Mouse (Mus musculus): Measurements from ENCODE around the gene Rsl1d1.

Gene Rsl1d1

DNA sequence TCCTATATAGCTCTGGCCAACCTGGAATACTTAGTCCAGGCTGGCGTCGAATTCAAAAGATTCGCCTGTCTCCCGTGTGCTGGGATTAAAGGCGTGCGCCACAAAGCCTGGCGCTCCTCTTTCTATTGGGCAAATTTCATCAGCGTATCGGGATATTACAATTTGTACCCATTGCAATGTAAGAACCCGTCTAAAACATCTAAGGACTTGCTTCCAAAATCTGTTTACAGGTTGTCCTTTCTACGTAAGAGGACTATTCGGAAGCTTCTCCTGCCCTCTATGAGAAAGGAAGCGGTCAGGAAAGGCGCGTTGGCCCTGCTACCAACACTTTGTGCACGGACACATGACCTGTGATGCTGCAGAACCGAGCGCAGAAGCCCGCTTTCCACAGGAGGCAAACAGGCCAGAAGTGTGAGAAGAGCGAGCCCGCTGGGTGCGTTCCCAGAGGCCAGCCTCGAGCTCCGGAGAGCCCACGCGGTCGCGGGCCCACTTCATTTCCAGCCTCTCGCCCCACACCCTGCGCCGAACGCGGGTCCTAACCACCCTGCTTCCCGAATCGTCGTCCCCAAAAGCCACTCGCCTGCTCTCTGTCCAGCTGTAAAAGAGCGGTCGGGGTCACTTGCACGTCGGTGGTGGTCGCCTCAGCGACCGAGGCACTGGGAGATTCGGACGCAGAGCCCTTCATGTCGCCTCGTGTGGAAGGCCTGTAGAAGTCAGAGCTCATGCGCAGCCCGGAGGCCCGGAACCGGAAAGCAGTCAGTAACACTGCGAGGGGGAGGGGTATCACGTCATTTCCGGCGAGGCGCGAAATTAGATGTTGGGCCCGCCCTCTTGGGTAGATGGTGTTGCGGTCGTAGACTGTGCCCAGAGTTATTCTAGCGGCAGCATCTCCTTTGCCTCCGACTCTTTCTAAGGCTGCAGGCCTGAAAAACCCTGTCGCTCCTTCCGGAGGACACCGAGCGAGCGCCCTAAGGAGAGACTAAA is at the start of gene Rsl1d1:
Rsl1d1 (minus strand) TSS at position 761 of the 984 bp plus-strand sequence.
- in situ Hi-C loops (cut with MboI, MseI), result no loop called here

DNA sequence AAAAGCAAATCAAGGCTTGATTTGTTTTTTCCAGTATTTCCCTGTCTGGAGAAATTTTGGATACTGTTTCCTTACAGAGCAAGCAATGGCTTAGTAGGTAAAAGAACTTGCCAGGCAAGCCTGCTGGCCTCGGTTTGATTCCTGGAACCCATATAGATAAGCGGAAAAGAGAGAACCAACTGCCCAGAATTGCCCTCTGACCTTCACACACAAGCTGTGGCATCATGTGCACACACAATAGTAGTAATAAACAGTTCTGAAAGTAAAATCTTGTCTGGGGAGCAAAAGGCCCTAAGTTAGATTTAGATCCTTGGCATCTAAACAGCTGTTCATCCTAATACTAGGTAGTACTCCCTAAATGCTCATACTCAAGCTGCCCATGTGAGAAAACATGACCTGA is 44.7 kb upstream of the Rsl1d1 start:
- in situ Hi-C loops (cut with MboI, MseI), result loop anchor here (5.0 kb wide), 1 partner anchor 60 kb away; no protein-coding TSS in a partner anchor

DNA sequence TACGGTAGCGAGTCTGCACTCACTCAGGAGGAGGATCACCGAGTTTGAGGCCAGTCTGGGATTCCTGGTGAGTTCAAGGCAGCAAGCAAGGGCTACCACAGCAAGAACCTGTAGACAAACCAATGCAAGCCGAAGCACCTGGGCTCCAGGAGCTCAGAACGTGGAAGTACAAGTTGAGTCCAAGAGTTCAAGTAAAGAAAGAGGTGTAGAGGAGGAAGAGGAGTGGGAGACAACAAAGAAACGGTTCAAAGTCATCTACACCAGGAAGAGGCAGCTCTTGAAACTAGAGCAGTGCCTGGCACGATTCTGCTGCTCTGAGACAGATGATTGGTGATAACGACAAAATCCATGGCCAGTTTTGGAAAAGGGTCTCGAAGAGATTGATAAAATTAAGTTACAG is 42.6 kb upstream of the Rsl1d1 start:
- in situ Hi-C loops (cut with MboI, MseI), result loop anchor here (5.0 kb wide), 1 partner anchor 58 kb away; no protein-coding TSS in a partner anchor

DNA sequence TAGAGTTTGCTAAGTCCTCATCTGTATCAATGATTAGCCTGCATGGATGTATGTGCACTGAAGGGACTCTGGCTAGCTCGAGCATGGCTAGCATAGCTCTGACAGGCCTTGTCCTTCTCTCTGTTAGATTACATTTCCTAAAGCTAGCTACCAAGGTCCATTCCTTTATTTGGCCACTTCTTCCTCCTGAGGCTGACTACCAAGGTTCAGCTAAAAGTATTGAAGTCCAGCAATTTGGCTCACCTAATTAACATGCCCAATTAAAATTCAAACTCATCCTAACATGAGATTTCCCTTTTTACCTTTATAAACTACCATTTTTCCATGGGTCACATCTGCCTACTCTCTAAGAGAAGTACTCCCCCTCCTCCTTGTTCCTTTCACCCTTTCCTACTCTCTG is 39.3 kb upstream of the Rsl1d1 start:
- in situ Hi-C loops (cut with MboI, MseI), result no loop called here

DNA sequence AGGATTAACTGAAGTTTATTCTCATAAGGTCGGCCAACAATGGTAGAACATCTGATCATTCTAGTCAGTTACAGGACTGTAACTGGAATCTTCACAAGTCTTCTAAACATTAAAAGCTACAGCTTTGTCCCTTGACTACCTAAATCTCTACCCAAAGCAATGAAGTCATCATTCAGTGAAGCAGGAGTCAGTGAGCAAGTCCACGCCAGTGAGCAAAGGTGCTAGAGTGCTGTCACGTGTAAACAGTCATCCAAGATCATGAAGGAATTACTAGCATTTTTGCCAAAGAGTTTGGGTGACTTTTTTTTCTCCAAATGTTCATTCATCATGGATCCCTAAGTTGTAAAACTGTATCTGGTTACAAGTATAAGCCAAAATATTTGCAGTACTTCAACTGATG is 14.7 kb upstream of the Rsl1d1 start:
- in situ Hi-C loops (cut with MboI, MseI), result no loop called here

DNA sequence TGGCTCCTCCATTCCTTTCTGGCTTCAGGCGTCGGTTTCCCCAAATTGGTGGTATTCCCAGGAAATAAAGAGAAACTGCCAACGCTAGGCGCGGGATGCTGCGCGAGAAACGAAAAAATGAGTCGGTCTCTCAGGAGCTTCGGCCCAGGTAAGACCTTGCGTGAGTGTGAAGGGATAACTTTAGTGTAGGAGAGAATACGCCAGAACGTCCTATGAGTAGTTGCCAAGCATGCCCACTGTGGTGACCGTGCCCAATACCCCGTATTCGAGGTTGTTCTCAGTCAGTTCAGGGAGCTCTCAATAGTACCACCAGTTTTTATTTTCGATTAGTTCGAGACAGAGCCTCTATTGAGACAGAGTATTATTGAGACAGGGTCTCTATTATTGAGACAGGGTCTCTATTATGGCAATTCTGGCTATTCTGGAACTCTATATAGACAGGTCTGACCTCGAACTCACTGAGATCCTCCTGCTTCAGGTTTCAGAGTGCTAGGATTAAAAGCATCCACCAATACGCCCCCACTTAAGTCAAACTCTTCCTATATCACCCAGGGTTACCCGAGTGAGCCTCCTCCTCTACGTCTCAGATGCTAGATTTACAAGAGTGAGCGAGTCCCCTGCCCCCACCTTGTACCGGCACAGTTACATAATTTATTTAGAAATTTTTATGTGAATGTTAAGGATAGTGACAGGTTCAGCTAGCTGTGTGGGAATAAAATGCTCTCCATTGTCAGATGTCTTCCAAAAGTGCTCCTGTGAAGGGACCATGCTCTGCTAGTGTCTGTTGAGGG is 664 bp upstream of the Rsl1d1 start:
- in situ Hi-C loops (cut with MboI, MseI), result no loop called here

DNA sequence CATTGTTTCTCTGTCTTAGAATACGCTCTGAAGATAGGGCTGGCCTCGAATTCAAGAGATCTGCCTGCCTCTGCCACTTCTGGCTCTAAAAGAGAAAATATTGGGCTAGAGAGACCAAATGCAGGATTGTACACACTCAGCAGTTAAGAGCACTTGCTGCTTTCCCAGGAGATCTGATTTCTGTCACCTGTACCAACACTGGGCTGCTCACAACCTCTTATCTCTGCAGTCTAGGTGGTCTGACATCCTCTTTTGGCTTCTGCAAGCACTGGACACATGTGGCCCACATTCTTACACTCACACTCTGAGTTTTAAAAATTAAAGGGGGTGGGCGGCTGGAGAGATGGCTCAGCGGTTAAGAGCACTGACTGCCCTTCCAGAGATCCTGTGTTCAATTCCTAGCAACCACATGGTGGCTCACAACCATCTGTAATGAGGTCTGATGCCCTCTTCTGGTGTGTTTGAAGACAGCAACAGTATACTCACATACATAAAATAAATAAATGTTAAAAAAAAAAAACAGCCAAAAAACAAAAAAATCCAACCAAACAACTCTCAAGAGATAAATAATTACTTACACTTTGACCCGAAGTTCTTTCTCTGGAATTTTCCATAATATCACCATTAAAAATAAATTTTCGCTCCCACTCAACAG is 1.3 kb downstream of the Rsl1d1 start:
- in situ Hi-C loops (cut with MboI, MseI), result no loop called here

DNA sequence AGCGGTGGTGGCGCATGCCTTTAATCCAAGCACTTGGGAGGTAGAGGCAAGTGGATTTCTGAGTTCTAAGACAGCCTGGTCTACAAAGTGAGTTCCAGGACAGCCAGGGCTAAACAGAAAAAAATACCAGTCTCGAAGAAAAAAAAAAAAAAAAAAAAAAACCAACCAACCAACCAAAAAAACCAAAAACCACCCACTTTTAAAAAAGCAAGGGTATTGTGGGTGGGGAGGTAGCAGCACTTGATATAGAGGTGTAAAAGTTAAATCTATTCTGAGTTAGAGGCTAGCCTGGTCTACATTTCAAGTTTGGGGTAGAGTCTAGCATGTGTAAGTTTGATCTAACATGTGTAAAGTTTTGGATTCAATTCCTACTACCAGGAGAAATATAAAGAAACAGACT is 2.9 kb downstream of the Rsl1d1 start:
- in situ Hi-C loops (cut with MboI, MseI), result no loop called here

DNA sequence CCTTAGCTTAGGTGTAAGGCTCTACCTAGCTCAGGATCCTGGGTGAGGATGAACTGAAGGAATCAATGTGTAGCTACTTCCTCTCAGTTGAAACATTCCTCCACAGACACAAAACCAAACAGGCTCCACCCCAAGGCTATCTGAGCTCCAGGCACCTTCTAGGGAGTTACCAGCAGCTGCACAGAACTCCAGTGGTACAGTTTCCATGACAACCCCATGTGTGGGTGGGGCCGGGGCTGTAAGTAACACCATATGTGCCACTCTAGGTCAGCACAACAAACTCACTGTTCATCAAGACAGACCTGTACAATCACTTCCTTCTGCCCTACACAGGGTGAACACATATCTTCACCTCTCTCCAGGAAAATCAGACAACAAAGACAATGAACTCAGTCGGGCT is 4.7 kb downstream of the Rsl1d1 start:
- in situ Hi-C loops (cut with MboI, MseI), result no loop called here

DNA sequence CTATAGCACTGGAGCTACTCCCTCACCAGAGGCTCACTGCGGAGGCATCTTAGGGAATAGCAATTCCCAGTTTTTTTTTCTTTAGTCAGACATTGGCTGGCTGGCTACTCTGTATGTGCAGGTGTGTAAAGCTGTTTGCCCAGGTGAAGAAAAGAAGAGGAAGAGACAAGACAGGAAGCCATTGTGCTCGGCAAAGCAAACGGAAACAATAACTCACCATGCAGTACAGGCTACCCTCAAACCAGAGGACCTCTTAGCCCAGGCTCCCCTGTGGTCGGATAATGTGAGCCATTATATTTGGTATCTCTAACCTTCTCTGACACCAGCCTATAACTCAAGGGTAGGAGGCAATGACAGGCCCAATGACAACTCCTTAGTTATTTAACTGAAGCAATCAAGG is 6.1 kb downstream of the Rsl1d1 start:
- in situ Hi-C loops (cut with MboI, MseI), result no loop called here

DNA sequence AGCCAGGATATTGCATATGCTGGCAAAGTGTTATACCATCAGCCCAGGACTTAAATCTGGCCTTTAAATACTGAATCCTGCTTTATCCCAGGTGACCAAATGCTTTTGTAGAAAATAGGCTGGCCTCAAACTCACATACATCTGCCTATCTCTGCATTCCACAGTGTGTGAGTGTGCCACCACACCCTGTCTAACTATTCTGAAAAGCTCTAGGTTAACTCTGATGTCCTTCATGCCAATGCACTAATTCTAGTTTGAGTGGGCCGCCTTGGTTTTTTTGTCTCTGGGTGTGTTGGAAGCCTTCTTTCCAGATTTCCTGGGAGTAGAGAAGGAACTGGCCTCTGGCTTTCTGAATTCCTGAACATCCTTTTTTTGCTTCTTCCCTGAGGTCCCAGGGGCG is 9.9 kb downstream of the Rsl1d1 start:
- in situ Hi-C loops (cut with MboI, MseI), result no loop called here

DNA sequence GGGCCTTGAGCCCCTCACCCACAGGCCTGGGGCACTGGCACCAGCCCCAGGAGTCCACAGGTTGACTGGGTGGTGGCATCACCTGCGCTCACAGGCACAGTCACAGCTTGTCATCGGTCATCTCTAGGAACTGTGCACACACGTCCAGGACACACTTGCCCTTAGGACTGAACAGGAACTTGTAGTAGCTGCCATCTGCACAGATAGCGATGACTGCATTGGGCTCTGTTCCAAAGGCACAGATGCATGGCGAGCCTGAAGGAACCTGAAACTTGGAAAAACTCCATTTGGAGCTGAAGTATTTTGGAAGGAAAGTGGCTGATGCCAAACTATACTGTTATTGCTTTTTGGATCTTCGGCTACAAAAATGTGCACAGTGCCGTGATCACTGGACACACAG is 13.0 kb downstream of the Rsl1d1 start:
- in situ Hi-C loops (cut with MboI, MseI), result no loop called here

DNA sequence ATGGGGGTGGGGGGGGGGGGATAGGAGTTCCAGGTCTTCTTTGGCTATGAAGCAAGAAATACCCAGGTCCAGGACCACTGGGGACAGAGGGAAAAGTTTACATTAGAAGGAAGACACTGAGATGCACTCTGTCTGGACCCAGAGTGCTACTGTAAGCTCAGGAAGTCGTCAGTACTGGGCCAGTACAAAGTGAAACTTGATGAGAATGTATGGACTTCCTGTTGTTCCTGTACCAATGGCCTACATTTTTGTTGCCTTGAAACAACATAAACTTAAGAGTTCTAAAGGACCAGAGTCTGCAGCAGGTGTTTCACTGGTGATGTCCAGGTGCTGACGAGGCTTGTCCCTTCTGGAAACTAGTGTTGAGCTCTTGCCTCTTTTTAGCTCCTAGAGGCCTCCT is 25.7 kb downstream of the Rsl1d1 start:
- in situ Hi-C loops (cut with MboI, MseI), result no loop called here

DNA sequence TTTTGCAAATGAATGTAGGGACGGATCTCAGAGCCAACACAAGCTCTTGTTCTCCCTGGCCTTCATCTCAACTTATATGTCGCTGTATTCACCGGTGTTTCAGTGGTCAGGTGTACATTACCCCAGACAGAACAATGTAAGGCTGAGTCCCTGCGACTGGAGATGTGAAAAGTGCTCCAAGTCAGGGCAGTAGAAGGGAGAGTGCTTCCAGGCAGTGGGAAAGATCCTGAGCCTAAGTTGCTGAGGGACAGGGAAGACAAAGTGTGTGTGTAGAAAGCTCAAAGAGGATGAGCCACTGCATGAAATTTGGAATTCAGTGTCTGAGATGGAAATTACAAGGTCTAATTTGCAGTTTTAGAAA is 26.3 kb downstream of the Rsl1d1 start:
- in situ Hi-C loops (cut with MboI, MseI), result no loop called here

DNA sequence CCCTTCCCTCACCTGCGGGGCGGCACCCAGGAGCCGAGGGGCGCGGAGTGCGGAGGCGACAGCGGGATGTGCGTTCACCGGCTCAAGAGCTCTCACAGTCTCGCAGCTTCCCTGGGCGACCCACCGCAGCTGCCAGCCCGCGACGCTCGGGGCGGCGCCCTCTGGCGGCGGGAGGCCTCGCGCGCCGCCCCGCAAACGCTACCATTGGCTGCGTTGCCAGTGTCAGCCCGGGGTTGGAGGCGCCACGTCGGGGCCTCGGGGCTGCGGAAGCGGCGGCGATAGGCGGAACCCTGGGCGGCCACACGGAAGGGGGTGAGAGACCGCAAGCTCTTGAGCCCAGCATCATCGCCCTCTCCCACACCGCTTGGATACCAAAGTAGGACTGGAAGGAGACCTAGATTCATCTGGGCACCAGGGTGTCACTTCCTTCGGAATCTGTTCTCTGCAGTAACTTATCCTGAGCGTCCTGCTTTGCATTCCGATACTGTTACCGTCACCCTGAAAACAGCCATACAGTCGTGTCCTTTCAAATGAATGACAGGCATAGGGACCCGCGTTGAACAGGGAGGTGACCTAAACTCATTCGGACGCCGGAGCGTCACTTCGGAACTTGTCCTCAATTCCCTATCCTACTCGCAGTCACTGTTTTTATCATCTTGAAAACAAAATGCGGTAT is 26.8 kb downstream of the Rsl1d1 start, which contains the start of gene Zc3h7a:
Zc3h7a (minus strand) TSS at position 186 of the 676 bp plus-strand sequence.
- in situ Hi-C loops (cut with MboI, MseI), result no loop called here

DNA sequence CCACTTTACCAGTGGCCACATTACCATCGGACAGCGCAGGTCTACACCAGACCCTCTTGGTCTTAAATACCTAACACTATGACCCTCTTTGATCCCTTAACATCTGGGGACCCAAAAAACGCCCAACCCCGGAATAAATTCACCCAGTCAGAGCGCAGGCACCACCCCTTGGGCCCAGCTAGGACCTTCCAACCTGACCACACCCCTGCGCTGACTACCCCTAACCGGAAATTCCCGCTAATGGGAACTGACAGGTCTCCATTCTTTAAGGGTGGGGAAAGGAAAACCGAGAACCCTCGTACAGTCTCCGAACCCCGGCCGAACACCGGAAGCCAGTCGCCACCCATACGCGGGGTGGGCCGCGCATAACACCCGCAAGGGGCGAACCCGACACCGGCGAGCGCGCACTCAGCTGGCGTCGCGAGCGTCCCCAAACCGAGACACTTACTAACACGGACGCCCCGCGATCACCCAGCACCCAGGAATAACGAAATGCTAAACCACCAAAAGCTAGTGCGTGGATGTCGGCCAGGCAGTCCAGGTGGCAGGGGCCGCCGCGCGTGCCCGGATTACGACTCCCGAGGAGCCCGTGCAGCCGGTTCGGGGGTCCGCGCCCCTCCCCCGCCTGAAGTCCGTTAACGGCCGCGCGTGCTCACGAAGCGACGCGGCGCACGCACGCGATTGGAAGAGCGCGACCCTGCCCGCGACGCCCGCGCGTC is 27.5 kb downstream of the Rsl1d1 start:
- in situ Hi-C loops (cut with MboI, MseI), result no loop called here

DNA sequence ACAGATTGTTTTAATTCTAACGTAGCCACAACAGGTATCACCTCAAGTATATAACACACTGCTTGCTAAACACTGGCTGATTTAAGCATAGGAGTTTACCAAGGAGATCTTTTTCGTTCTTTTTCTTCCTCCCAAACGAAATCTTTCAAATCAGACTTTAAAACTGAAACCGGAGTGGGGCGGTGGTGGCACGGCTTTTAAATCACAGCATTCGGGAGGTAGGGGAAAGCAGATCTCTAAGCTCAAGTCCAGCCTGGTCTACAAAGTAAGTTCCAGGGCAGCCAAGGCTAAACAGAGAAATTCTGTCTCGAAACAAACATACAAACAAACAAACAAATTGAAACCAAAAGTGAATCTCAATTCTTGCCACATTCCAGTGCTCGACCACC is 28.0 kb downstream of the Rsl1d1 start:
- in situ Hi-C loops (cut with MboI, MseI), result no loop called here

DNA sequence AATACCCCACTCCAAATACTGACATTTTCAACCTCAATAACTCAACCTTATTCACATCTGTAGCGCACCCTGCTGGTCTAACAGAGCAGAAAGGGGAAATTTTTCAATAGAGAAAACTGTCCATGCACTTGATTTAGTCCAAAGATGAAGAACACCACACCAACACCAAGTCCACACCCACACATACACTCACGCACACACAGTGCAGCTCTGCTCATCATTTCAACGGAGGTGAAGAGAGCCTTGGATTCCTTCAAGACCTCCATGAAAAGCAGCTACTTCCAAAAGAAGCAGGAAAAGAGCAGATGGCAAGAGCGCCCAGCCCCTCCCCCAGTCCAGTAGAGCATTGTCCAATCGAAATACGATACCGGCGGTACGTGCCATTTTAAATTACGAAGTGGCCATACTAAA is 28.5 kb downstream of the Rsl1d1 start:
- in situ Hi-C loops (cut with MboI, MseI), result no loop called here

DNA sequence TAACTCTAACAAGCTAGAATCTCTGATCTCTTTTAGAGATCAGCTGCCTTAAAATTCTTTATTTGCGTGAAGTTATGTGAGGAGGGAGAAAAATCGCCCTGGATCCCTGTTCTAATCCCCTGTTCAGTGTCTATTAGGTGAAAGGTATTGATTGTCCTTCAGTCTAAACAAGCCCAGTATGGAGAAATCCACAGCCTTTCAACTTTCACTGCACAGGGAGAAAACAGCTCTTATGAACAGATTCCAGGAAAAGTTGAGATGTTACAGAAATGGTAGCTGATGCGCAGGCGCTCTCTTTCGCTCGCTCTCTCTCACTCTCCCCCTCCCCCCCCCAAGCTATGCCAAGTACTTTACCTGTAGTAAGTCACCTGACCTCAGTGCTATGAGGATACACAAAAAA is 31.5 kb downstream of the Rsl1d1 start:
- in situ Hi-C loops (cut with MboI, MseI), result no loop called here

DNA sequence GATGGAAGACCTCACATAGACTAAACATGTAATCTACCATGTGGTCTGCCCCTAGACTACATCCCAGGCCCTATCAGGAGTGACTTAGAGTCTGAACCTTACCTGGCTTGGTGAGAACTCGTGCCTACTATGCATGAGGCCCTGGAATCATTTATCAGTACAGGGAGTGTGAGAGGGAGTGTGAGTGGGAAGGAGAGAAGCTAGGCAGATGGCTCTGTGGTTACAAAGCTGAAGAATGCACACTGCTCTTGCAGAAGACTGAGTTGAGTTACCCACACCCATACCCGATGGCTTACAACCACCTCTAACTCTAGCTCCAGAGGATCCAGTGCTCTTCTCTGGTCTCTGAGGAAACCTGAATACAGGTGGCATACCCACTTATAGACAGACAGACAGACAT is 36.7 kb downstream of the Rsl1d1 start:
- in situ Hi-C loops (cut with MboI, MseI), result no loop called here

DNA sequence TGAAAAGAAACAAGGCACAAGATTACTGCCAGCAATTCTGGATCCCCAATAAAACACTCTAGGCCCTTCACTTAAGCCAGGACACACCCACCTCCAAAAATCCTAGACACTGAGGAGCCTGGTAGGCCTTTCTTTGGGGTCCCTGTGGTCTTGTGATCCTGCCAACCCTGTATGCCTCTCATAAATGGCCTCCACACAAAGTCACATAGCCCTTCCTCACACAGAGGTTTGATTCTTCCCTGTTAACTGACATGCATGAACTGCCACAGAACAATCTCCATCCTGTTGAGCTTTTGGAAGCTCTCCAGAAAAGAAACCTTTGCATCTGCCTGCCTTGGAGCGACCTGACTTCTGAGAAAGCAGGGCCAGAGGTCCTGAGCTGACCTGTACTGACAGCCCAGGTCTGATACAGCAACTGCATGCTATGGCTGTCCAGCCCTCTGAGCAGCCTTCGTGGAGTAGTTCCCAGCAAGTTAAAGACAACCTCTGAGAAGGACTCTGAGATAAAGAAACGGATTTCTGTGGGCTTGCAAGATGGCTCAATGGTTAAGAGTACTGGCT is 38.4 kb downstream of the Rsl1d1 start:
- in situ Hi-C loops (cut with MboI, MseI), result no loop called here
